Mouse (Mus musculus): ENCODE data around the gene Kif19a. TPM values are rescaled to one million over a fixed set of nuclear protein-coding genes. Genes with fewer than 3 reads are reported as not detected.

The Kif19a gene
- 19.3 and 19.6 TPM in 2 replicates for polyA plus RNA-seq (2012; rRNA removed)

GRCm38 (mm10) chr11:114764820-114765818 lies at the start of gene Kif19a:
Gene Kif19a (plus strand): TSS chr11:114765388.
- TF ChIP-seq CTCF (IDR thresholded peaks at IDR 0.05; ENCODE audit: control insufficient read depth, insufficient read depth, insufficient replicate concordance, low read depth, low read length), result no peak
- peak; percentile 54; the same call in 1 of the 2 replicates for TF ChIP-seq POLR2A (IDR thresholded peaks at IDR 0.05; ENCODE audit: control insufficient read depth, low read depth, low read length)
- Histone ChIP-seq H3K27ac (ENCODE audit: control insufficient read depth, insufficient read depth, low read depth, low read length) (no peak within 1 kb of the TSS), H3K36me3 (ENCODE audit: control insufficient read depth, insufficient read depth, low read length) (no peaks in the 10 kb centered on the region), H3K4me3 (ENCODE audit: control insufficient read depth, low read depth, low read length) (peak within 1 kb of the TSS; percentile 85), H3K27me3 (ENCODE audit: control insufficient read depth, insufficient read depth, low read length) (no peaks in the 10 kb centered on the region), H3K4me1 (ENCODE audit: control insufficient read depth, insufficient read depth, low read length) (peaks cover 12% of the 10 kb centered on the region)

GRCm38 (mm10) chr11:114715531-114715930 lies 49.7 kb upstream of the Kif19a start:
- no peak overlapping the region for H3K27ac ChIP-seq (ENCODE audit: control insufficient read depth, insufficient read depth, low read depth, low read length)
- no peak overlapping the region for H3K4me3 ChIP-seq (ENCODE audit: control insufficient read depth, low read depth, low read length)
- no peaks in the 10 kb centered on the region for H3K4me1 ChIP-seq (ENCODE audit: control insufficient read depth, insufficient read depth, low read length)
- no peaks in the 10 kb centered on the region for H3K27me3 ChIP-seq (ENCODE audit: control insufficient read depth, insufficient read depth, low read length)
- no peaks in the 10 kb centered on the region for H3K36me3 ChIP-seq (ENCODE audit: control insufficient read depth, insufficient read depth, low read length)
- TF ChIP-seq CTCF (IDR thresholded peaks at IDR 0.05; ENCODE audit: control insufficient read depth, insufficient read depth, insufficient replicate concordance, low read depth, low read length) (no peak), POLR2A (IDR thresholded peaks at IDR 0.05; ENCODE audit: control insufficient read depth, low read depth, low read length) (no peak)

- Histone ChIP-seq H3K4me3 (ENCODE audit: control insufficient read depth, low read depth, low read length) (no peak overlapping the region), H3K36me3 (ENCODE audit: control insufficient read depth, insufficient read depth, low read length) (no peaks in the 10 kb centered on the region), H3K27me3 (ENCODE audit: control insufficient read depth, insufficient read depth, low read length) (no peaks in the 10 kb centered on the region), H3K27ac (ENCODE audit: control insufficient read depth, insufficient read depth, low read depth, low read length) (no peak overlapping the region), H3K4me1 (ENCODE audit: control insufficient read depth, insufficient read depth, low read length) (no peaks in the 10 kb centered on the region)
- TF ChIP-seq POLR2A (IDR thresholded peaks at IDR 0.05; ENCODE audit: control insufficient read depth, low read depth, low read length), result no peak
- no peak for TF ChIP-seq CTCF (IDR thresholded peaks at IDR 0.05; ENCODE audit: control insufficient read depth, insufficient read depth, insufficient replicate concordance, low read depth, low read length)
Measured at GRCm38 (mm10) chr11:114720535-114720934, 44.7 kb upstream of the Kif19a start.

- Histone ChIP-seq H3K27ac (ENCODE audit: control insufficient read depth, insufficient read depth, low read depth, low read length) (no peak overlapping the region), H3K36me3 (ENCODE audit: control insufficient read depth, insufficient read depth, low read length) (no peaks in the 10 kb centered on the region), H3K4me3 (ENCODE audit: control insufficient read depth, low read depth, low read length) (no peak overlapping the region), H3K27me3 (ENCODE audit: control insufficient read depth, insufficient read depth, low read length) (no peaks in the 10 kb centered on the region), H3K4me1 (ENCODE audit: control insufficient read depth, insufficient read depth, low read length) (peaks cover 6% of the 10 kb centered on the region)
- TF ChIP-seq CTCF (IDR thresholded peaks at IDR 0.05; ENCODE audit: control insufficient read depth, insufficient read depth, insufficient replicate concordance, low read depth, low read length), result no peak
- no peak for TF ChIP-seq POLR2A (IDR thresholded peaks at IDR 0.05; ENCODE audit: control insufficient read depth, low read depth, low read length)
Measured at GRCm38 (mm10) chr11:114722438-114722837, 42.8 kb upstream of the Kif19a start.

GRCm38 (mm10) chr11:114723030-114723429 lies 42.2 kb upstream of the Kif19a start:
- H3K27ac ChIP-seq (ENCODE audit: control insufficient read depth, insufficient read depth, low read depth, low read length), result no peak overlapping the region
- TF ChIP-seq CTCF (IDR thresholded peaks at IDR 0.05; ENCODE audit: control insufficient read depth, insufficient read depth, insufficient replicate concordance, low read depth, low read length) (no peak), POLR2A (IDR thresholded peaks at IDR 0.05; ENCODE audit: control insufficient read depth, low read depth, low read length) (no peak)
- no peak overlapping the region for H3K4me3 ChIP-seq (ENCODE audit: control insufficient read depth, low read depth, low read length)
- H3K4me1 ChIP-seq (ENCODE audit: control insufficient read depth, insufficient read depth, low read length), result peaks cover 10% of the 10 kb centered on the region
- H3K27me3 ChIP-seq (ENCODE audit: control insufficient read depth, insufficient read depth, low read length), result no peaks in the 10 kb centered on the region
- H3K36me3 ChIP-seq (ENCODE audit: control insufficient read depth, insufficient read depth, low read length), result no peaks in the 10 kb centered on the region

GRCm38 (mm10) chr11:114724787-114725590 lies 40.2 kb upstream of the Kif19a start:
- Histone ChIP-seq H3K27me3 (ENCODE audit: control insufficient read depth, insufficient read depth, low read length) (no peaks in the 10 kb centered on the region), H3K27ac (ENCODE audit: control insufficient read depth, insufficient read depth, low read depth, low read length) (no peak overlapping the region), H3K4me1 (ENCODE audit: control insufficient read depth, insufficient read depth, low read length) (peaks cover 10% of the 10 kb centered on the region), H3K4me3 (ENCODE audit: control insufficient read depth, low read depth, low read length) (no peak overlapping the region), H3K36me3 (ENCODE audit: control insufficient read depth, insufficient read depth, low read length) (no peaks in the 10 kb centered on the region)
- TF ChIP-seq CTCF (IDR thresholded peaks at IDR 0.05; ENCODE audit: control insufficient read depth, insufficient read depth, insufficient replicate concordance, low read depth, low read length), result no peak
- TF ChIP-seq POLR2A (IDR thresholded peaks at IDR 0.05; ENCODE audit: control insufficient read depth, low read depth, low read length), result no peak

All from testis, adult 2 months (tissue).